Mouse (Mus musculus) ES-Bruce4 (cell line): ENCODE results near the gene Bscl2. TPM values are rescaled to one million over a fixed set of nuclear protein-coding genes. Genes with fewer than 3 reads are reported as not detected.
"Not testable (repeated sequence)": the region's sequence is repeated elsewhere in the genome, so short reads cannot be mapped to it uniquely, and the experiment has no call there.

Experiments used
- H3K27ac ChIP-seq: 2 replicates; pipeline ENCODE4 v1.5.1; 2012; ENCODE audit warnings: low read length, inconsistent platforms; ENCODE audit not compliant: insufficient read depth
- H3K27me3 ChIP-seq: 2 replicates; pipeline ENCODE4 v1.6.1; 2012; ENCODE audit warnings: mild to moderate bottlenecking, low read length, inconsistent platforms; ENCODE audit not compliant: control insufficient read depth, poor library complexity, insufficient read depth, severe bottlenecking
- H3K36me3 ChIP-seq: 2 replicates; pipeline ENCODE4 v1.6.1; 2012; ENCODE audit warnings: inconsistent platforms, mild to moderate bottlenecking, low read length, moderate library complexity; ENCODE audit not compliant: control insufficient read depth, poor library complexity, insufficient read depth, severe bottlenecking
- H3K4me1 ChIP-seq: one replicate; pipeline ENCODE4 v1.8.1; 2011; ENCODE audit warnings: low read length; ENCODE audit not compliant: control insufficient read depth, insufficient read depth
- H3K4me3 ChIP-seq: 2 replicates; pipeline ENCODE4 v1.5.1; 2011; ENCODE audit warnings: low read depth, mild to moderate bottlenecking, low read length
- H3K9ac ChIP-seq: 2 replicates; pipeline ENCODE4 v1.6.1; 2012; ENCODE audit warnings: low read depth, mild to moderate bottlenecking, inconsistent platforms; ENCODE audit not compliant: poor library complexity, severe bottlenecking
- H3K9me3 ChIP-seq: replicated peaks from 2 replicates; pipeline ENCODE4 v1.6.1; 2012; ENCODE audit warnings: mild to moderate bottlenecking, low read length, inconsistent platforms; ENCODE audit not compliant: control insufficient read depth, poor library complexity, insufficient read depth, severe bottlenecking
- CTCF ChIP-seq: IDR thresholded peaks from one replicate; pipeline ENCODE4 v1.8.1; 2011; ENCODE audit warnings: low read depth, low read length
- EP300 ChIP-seq: IDR thresholded peaks from 2 replicates; pipeline ENCODE4 v1.6.1; 2011; ENCODE audit warnings: low read depth, low read length; ENCODE audit not compliant: insufficient read depth
- POLR2A ChIP-seq: IDR thresholded peaks from one replicate; pipeline ENCODE4 v1.8.1; 2011; ENCODE audit warnings: low read length; ENCODE audit not compliant: insufficient read depth
- polyA plus RNA-seq: library from polyadenylated mRNA; stranded (reverse); fragments of >200 nt; gene quantifications from 2 replicates; pipeline ENCODE4 v1.2.4, GENCODE M21; 2011; ENCODE audit warnings: low read depth; ENCODE audit not compliant: missing spikeins, insufficient read depth, insufficient read length

The Bscl2 gene
- polyA plus RNA-seq, 1 experiment, result 32.3 TPM

DNA sequence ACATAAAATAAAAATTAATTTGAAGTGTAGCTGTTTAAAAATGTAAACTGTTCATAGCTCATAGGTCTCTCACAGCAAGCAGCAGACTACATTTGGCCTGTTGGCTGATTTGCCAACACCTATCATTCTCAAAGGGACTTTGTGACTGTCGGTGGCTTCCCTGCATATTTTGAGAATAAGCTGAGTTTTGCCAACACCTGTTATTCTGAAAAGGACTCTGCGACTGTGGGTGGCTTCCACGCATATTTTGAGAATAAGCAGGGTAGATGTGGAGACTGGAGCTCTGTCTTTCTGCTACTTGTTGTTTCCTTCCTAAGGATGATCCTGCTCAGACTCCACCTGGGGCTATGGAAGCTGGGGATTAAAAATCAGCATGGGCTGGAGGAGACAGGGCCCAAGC, 15.8 kb downstream of the Bscl2 start:
- H3K9ac ChIP-seq, result no peak overlapping the region
- no peaks in the 10 kb centered on the region for H3K9me3 ChIP-seq
- no peak for TF ChIP-seq EP300
- no peak for TF ChIP-seq CTCF
- TF ChIP-seq POLR2A, result no peak
- no peak overlapping the region for H3K27ac ChIP-seq
- H3K4me1 ChIP-seq, result no peaks in the 10 kb centered on the region
- no peaks in the 10 kb centered on the region for H3K36me3 ChIP-seq
- H3K4me3 ChIP-seq, result no peak overlapping the region
- no peaks in the 10 kb centered on the region for H3K27me3 ChIP-seq

DNA sequence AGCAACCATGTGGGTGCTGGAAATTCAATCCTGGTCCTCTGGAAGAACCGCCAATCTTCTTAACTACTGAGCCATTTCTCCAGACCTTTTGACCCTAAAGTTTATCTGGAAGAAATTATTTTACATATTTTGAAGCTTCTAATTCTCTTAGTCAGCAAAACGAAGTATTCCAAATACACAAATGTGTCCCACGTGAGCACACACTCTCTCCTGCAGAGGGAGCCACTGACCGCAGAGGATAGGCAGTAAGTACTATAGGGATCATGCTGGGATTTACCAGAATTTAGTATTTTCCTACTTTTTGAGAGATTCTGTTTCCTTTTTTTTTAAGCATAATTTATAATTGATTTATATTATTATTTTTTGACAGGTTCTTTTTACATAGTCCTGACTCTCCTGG, 20.4 kb downstream of the Bscl2 start:
- H3K27me3 ChIP-seq, result no peaks in the 10 kb centered on the region
- no peak overlapping the region for H3K4me3 ChIP-seq
- no peak overlapping the region for H3K9ac ChIP-seq
- H3K9me3 ChIP-seq, result no peaks in the 10 kb centered on the region
- TF ChIP-seq CTCF (peak; percentile 82), EP300 (no peak)
- H3K4me1 ChIP-seq, result no peaks in the 10 kb centered on the region
- H3K36me3 ChIP-seq, result no peaks in the 10 kb centered on the region
- H3K27ac ChIP-seq, result no peak overlapping the region

DNA sequence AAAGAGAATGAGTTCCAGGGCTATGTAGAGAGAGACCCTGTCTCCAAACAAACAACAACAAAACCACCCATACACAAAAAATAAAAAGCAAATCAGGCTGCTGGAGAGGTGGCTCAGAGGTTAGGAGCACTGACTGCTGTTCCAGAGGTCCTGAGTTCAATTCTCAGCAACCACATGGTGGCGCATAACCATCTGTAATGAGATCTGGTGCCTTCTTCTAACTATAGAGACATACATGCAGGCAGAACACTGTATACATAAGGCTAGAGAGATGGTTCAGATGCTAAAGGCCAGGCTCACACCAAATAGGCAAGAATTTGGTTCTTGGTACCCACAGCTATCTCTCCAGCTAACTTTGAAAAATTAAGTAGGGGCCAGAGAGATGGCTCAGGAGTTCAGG, 21.8 kb downstream of the Bscl2 start:
- Histone ChIP-seq H3K9me3 (no peaks in the 10 kb centered on the region), H3K4me1 (no peaks in the 10 kb centered on the region), H3K36me3 (no peaks in the 10 kb centered on the region), H3K9ac (no peak overlapping the region), H3K4me3 (no peak overlapping the region), H3K27ac (no peak overlapping the region), H3K27me3 (no peaks in the 10 kb centered on the region)
- TF ChIP-seq EP300, result no peak
- peak; percentile 37 for TF ChIP-seq CTCF
- TF ChIP-seq POLR2A, result no peak

DNA sequence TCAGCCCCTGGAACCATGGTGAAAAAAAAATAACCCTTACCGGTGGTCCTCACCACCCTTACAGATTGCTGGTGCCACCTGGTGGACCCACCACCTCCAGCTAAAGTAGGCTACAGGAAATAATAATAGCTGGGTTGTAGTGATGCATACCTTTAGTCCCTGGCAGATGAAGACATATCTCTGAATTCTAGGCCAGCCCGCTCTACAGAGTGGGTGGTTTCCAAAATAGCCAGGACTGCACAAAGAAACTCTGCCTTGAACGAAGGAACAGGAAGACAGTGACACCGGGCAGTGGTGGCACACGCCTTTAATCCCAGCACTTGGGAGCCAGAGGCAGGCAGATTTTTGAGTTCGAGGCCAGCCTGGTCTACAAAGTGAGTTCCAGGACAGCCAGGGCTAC, 27.0 kb downstream of the Bscl2 start:
- H3K27ac ChIP-seq, result no peak overlapping the region
- no peaks in the 10 kb centered on the region for H3K4me1 ChIP-seq
- no peaks in the 10 kb centered on the region for H3K9me3 ChIP-seq
- no peak overlapping the region for H3K9ac ChIP-seq
- TF ChIP-seq CTCF (no peak), POLR2A (no peak), EP300 (no peak)
- no peaks in the 10 kb centered on the region for H3K36me3 ChIP-seq
- H3K27me3 ChIP-seq, result no peaks in the 10 kb centered on the region
- no peak overlapping the region for H3K4me3 ChIP-seq

DNA sequence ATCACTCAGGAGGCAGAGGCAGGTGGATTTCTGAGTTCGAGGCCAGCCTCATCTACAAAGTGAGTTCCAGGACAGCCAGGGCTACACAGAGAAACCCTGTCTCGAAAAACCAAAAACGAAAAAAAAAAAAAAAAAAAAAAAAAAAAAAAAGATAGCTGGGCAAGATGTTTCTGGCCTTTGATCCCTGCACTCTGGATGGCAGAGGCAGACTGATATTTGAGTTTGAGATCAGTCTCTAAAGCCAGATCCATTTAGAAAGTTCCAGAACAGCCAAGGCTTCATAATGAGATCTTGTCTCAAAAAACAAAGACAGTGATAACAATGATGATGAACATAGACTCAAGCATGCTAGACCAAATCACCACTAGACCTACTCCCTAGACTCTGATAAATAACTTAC, 33.1 kb downstream of the Bscl2 start:
- H3K4me3 ChIP-seq, H3K27me3 ChIP-seq, H3K9me3 ChIP-seq, H3K4me1 ChIP-seq, H3K27ac ChIP-seq: not testable (repeated sequence)
- Histone ChIP-seq H3K9ac (peak overlapping the region; percentile 78), H3K36me3 (peaks cover 25% of the 10 kb centered on the region)

DNA sequence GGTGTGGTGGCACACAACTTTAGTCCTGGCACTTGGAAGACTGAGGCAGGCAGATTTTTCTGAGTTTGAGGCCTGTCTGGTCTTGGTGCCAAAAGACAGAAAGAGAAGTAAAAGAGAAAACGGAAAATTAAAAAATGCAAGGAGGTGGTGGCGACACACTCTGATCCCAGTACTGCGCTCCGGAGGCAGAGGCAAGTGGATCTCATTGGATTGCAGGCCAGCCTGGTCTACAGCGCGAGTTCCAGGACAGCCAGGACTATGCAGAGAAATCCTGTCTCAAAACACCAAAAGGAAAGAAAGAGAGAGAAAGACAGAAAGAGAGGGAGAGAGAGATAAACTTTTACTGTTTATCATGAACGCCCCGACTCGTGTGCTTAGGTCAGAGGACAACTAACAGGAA, 33.6 kb downstream of the Bscl2 start:
- no peak for TF ChIP-seq POLR2A
- TF ChIP-seq CTCF, result no peak
- TF ChIP-seq EP300, result no peak
- H3K36me3 ChIP-seq, result peaks cover 27% of the 10 kb centered on the region
- H3K27ac ChIP-seq, result peak overlapping the region; percentile 86
- peak overlapping the region; percentile 74 for H3K4me3 ChIP-seq
- H3K9me3 ChIP-seq, result no peaks in the 10 kb centered on the region
- no peaks in the 10 kb centered on the region for H3K27me3 ChIP-seq
- peak overlapping the region; percentile 78 for H3K9ac ChIP-seq
- H3K4me1 ChIP-seq, result no peaks in the 10 kb centered on the region
